Mouse (Mus musculus): ENCODE results near the gene Snx12.
"Not testable (repeated sequence)": the region's sequence is repeated elsewhere in the genome, so short reads cannot be mapped to it uniquely, and the experiment has no call there.

Snx12 gene

DNA sequence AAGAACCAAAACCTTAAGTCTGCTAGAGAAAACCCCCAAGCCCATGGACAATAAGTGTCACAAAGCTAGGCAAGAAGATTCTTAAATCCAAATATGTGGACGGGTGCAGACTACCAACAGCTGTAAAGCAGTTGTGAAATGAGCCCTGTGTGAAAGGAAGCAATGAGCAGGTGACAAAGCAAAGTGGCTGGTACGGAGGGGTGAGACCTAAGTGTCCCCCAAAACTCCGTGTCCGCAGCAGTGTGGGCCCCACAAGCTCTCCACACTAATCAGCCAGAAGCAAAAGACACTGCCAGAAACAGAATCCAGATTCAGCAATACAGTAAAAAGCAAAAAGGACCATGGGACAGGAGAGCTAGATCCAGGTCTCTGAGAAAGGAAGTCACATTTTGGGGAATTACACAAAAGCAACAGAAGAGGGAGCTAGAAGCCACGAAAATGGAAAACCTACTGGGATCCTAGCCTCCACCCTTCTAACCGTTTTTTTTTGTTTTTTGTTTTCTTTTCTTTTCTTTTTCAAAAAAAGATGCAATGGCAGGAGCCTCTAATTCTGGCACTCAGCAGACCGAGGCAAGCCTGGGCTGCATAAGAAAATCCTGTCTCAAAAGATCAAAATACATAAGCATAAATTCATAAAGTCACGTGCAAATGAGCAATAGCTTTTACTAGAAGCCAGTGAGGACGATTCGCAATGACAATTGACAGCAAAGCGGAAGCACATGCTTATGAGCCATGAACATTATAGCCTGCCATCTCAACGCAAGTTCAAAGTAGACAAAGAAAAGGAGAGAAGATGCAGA is 90.2 kb downstream of the Snx12 start:
- peak; percentile 6 for DNase-seq

DNA sequence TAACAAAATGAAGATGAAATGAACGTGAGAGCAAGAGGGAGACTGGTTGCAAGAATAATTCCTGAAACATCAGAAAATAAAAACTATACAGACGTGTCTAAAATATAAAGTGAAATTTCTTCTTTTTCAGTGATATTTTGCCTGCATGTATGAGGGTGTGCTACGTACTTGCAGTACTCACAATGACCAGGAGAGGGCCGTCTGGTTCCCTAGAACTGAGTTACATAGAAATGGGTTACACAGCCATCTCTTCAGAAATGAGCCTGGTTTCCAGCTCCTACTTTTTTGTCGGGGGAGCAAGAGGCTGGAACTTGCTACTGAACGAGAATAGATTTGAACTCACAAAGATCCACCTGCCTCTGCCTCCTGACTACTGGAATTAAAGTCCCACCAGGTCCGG is 91.4 kb downstream of the Snx12 start:
- peak; percentile 82 for DNase-seq

DNA sequence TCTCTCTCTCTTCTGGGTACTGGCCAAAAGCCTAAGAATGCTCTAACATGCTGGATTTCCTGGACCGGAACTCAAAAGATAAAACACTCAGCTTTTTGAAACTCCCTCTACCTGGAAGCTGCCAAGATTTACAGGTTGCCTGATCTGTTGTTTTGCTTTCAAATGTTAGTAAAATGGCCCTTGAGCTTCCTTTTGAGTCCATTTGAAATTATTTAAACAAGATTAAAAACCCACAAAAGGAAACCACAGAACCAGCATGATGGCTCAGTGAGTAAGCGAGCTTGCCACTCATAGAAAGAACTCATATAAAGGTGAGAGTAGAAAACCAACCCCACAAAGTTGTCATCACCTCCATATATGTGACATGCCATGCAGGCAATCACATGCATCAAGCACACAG is 93.8 kb downstream of the Snx12 start:
- DNase-seq: no peak

DNA sequence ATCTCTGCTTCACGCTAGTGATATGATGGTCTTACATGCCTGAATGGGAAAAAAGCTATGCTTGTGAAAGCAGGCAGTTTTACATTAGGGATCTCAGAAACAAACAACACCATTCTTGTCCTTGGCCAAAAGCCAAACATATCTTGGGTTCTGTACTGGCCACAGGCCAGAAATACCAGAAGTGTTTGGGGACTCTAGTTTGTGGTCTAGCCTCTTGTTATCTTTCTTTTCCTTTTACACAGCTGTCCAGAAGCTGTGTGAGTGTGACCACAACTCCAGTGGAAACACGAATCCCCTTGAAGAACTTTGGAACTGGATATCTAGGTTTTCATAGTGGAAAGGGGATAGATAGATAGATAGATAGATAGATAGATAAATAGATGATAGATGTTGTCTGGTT is 95.4 kb downstream of the Snx12 start:
- DNase-seq: peak; percentile 9

DNA sequence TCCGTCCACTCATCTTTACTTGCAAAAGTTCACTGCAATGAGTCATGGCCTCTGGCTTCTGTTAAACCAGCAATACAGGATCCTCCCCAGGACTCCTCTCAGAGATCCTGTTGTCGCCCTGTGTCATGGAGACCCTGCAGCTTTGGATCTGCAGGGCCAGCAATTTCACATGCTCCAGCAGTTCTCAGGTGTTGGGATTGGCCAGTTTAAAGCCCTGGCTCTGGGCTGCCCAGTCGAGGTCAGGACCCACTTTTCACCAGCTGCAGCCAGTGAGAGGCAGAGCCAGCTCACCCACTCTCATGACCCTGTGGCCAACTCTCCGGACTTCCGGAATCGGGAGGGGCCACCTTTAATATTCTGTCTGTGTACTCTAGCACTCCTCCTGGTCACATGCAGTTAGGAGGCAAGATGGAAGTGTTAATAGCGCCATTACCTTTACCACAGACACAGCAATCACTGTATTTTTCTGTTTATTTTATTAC is 95.8 kb downstream of the Snx12 start:
- DNase-seq: peak; percentile 25

DNA sequence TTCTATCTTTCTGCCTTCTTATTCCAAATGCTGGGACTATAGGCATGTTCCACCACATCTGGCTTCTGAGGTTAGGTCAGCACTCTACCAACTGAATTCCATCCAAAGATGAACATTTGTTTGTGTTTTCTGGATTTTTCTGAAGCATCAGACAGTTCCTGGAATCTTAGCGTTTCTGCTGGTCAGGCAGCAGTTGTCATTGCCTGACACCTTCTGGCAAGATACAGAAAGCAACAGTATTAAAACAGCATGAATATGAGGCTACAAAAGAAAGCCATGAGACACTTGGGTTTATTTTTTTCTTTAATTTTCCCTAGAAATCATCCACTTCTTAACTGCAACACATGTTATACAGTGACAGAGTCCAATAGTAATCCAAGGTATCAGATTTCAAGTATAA is 101.8 kb downstream of the Snx12 start:
- DNase-seq: no peak

DNA sequence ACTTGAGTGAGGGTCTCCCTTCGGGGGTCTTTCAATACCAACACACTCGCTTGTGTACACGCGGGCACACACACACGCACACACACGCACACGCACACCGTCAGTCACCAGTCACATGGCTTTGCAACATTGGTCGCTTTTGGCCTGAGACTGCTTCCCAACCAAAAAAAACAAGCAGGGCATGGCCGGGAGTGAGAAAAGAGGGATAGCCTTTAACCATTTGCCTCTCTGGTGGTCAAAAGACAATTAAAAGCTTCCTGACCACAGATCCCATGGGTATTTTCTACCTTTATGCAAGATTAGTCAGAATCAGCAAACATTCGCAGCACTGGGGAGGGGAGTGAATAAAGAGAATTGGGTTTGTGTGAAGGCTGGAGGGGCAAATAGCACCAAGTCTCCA is 136.4 kb downstream of the Snx12 start, which contains the start of gene Slc7a3:
Gene Slc7a3, minus strand, starts transcription at position 101 of the 400 bp plus-strand sequence.
- no peak for DNase-seq

DNA sequence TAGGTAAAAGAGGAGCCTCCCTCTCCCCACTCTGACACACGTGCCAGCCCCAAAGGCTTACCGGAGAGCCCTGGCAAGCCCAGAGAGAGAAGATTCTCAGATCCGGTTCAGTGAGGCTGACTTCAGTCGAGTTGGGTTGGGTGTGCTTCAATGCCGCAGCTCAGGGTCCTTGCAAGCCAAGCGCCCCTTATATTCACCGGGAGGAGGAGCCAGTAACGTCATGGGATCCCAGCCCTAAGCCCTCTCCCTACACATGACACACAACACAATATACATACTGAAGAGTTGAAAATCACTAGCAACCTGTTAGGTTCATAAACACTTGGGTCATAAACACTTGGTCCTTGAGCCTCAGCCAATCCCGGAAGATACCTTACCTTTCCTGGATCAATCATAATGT is 137.2 kb downstream of the Snx12 start:
- not testable (repeated sequence) for DNase-seq

DNA sequence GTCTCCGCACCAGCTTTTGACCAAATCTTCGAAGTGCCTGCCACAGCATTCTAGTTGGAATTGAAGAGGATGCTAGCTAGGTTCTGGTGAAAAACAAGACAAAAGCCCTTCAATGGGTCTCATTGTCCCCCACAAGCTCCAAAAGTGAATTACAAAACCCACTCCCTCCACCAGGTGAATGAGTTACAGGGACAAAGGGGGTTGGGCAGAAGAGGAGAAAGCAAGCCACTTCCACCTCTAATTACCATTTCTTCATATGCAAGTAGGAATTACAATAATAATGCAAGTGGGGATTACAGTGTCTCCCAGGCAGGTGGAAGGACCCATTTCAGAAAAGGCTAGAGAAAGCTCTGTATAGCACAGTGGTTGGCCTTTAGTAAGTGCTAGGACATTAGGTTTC is 138.2 kb downstream of the Snx12 start:
- DNase-seq: no peak

DNA sequence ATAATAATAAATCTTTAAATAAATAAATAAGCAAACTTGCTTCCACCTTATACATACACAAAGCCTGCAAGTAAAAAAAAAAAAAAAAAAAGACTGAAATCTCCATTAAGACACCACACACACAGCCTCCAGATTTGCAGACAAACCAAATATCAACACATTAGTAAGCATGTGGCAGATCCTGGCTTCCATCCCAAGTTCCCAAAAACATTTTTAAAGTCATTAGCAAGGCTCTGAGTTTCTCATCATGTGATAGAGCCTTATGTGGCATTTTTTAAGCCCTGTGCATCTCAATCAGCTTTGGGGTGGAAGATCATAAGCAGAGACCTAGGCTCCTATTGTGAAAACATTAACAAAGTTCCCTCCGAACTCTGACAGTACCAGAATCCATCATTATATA is 157.1 kb downstream of the Snx12 start:
- no peak for DNase-seq

DNA sequence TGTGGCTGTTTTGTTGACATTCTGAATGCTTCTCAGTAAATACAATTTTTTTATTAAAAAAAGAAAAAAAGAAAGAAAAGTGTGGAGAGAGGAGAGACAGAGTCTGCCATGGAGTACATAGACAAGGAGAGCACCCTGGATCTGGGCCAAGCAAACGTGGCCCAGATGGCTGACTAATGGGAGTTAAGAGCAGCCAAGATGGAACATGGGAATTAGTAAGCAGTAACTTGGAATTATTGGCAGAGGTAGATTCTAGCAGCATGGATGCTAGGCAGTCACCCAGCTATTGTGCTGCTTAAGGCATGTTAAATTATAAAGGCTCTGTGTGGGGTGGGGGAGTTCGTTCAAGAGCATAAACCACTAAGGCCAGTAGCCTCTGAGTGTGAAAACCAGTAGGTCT is 158.9 kb downstream of the Snx12 start:
- no peak for DNase-seq

DNA sequence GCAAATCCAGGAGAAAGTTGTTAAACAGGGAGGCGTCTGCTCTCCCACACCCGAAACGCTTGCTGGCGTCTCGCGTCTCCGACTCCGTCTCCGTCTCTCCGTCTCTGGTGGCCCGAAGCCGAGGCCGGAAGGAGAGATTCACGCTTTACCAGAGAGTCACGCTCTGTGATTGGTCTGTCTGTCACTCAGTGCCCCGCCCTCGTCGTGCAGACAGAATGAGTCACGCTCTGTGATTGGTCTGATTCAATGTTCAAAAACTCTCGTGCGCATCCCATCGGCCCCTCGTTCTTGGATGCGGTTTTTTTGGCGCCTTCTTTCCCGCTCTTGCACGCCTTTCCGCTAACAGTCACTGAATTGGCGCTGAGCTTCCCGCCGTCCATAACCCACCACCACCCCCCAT is 162.8 kb downstream of the Snx12 start, which contains the start of gene Tex11:
Gene Tex11, minus strand, starts transcription at position 127 of the 400 bp plus-strand sequence.
- no peak for DNase-seq

Measured in kidney, postnatal 10 days (tissue).